Mouse (Mus musculus): ENCODE data around the gene Tmem108. TPM values are rescaled to one million over a fixed set of nuclear protein-coding genes. Genes with fewer than 3 reads are reported as not detected.

Tmem108 gene
- polyA plus RNA-seq, 2 experiments from 2014 or later: 0.87 to 1.2 TPM

- ATAC-seq: peak; percentile 45
Observed at GRCm38 (mm10) chr9:103434116-103434515, 327.5 kb downstream of the Tmem108 start.

Other genes starting within 250 kb of the Tmem108 start
- gene Nphp3, start 240.7 kb upstream of the Tmem108 start, polyA plus RNA-seq (2017; shearing (Covaris generic)): under 1 TPM; 0.23 to 0.82 TPM